Mouse (Mus musculus): Measurements from ENCODE around the gene Usp34.
"Not testable (repeated sequence)": the region's sequence is repeated elsewhere in the genome, so short reads cannot be mapped to it uniquely, and the experiment has no call there.

Gene Usp34

DNA sequence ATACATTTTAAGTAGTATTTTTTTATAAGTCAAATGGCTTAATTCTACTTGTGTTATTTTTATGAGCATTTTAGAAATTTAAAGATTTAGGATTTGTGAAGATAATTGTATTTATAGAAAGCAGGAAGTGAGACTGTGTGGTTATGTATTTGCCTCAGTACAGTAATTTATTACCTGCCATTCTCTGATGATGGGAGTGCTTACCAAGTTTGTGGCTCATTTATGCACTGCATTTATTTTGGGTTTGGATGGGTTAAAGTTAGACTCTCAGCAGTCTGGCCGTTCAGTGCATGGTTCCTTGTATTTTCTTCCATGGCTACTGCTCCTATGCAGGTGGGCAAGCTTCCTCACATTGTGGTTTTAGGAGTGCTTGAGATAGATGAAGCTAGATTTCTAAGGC is 28.5 kb downstream of the Usp34 start:
- DNase-seq (ENCODE audit: extremely low read depth, insufficient read length, low spot score), result no peak

GRCm38 (mm10) chr11:23357226-23357625 is 50.5 kb downstream of the Usp34 start:
- DNase-seq (ENCODE audit: extremely low read depth, insufficient read length, low spot score), result not testable (repeated sequence)

GRCm38 (mm10) chr11:23359687-23360235 is 53.1 kb downstream of the Usp34 start:
- not testable (repeated sequence) for DNase-seq (ENCODE audit: extremely low read depth, insufficient read length, low spot score)

DNA sequence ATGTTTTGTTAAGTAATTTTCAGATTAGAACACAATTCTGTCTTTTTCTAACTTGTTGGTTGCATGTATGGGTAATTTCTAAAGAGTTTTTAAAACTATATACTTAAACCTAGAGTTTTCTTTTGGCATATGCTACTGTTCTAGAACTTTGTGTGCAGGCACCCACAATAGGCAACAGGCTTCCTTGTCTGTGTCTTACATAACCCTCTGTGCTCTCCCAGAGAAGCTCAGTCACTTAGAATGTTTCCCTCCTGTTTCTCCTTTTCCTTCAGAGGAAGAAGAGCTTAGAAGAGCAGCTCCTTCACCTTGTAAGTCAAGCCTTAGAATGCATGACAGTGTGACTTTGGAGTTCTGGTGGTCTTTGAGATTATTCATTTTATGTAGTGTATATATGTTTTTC is 55.6 kb downstream of the Usp34 start:
- DNase-seq (ENCODE audit: extremely low read depth, insufficient read length, low spot score), result no peak

GRCm38 (mm10) chr11:23364348-23364747 is 57.7 kb downstream of the Usp34 start:
- no peak for DNase-seq (ENCODE audit: extremely low read depth, insufficient read length, low spot score)

DNA sequence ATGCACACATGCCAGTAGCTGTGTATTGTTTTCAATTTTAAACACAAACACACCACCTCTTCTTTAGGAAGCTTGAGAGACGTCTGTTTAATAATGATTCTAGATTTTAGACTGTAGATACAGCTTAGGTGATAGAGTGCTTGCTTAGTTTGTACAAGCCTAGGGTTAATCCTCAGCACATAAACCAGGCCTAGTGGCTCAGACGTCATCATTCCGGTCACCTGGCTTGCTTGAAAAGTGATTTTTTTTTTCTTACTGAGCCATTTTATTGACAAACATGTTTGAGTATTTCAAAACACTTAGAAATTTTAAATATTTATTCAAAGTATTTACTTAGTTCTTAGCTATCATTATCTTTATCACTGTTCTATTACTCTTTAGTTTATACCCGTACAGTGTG is 65.3 kb downstream of the Usp34 start:
- DNase-seq (ENCODE audit: extremely low read depth, insufficient read length, low spot score), result no peak

GRCm38 (mm10) chr11:23372490-23372889 is 65.8 kb downstream of the Usp34 start:
- no peak for DNase-seq (ENCODE audit: extremely low read depth, insufficient read length, low spot score)

GRCm38 (mm10) chr11:23380055-23380454 is 73.4 kb downstream of the Usp34 start:
- no peak for DNase-seq (ENCODE audit: extremely low read depth, insufficient read length, low spot score)

GRCm38 (mm10) chr11:23380595-23380994 is 73.9 kb downstream of the Usp34 start:
- DNase-seq (ENCODE audit: extremely low read depth, insufficient read length, low spot score), result no peak

GRCm38 (mm10) chr11:23382787-23383186 is 76.1 kb downstream of the Usp34 start:
- no peak for DNase-seq (ENCODE audit: extremely low read depth, insufficient read length, low spot score)

- no peak for DNase-seq (ENCODE audit: extremely low read depth, insufficient read length, low spot score)
These were observed 83.0 kb downstream of the Usp34 start for GRCm38 (mm10) chr11:23389649-23390048.

GRCm38 (mm10) chr11:23392567-23392966 is 85.9 kb downstream of the Usp34 start:
- DNase-seq (ENCODE audit: extremely low read depth, insufficient read length, low spot score), result no peak

GRCm38 (mm10) chr11:23396608-23397007 is 89.9 kb downstream of the Usp34 start:
- DNase-seq (ENCODE audit: extremely low read depth, insufficient read length, low spot score), result no peak

- DNase-seq (ENCODE audit: extremely low read depth, insufficient read length, low spot score), result no peak
These were observed 94.5 kb downstream of the Usp34 start for GRCm38 (mm10) chr11:23400978-23401776.

DNA sequence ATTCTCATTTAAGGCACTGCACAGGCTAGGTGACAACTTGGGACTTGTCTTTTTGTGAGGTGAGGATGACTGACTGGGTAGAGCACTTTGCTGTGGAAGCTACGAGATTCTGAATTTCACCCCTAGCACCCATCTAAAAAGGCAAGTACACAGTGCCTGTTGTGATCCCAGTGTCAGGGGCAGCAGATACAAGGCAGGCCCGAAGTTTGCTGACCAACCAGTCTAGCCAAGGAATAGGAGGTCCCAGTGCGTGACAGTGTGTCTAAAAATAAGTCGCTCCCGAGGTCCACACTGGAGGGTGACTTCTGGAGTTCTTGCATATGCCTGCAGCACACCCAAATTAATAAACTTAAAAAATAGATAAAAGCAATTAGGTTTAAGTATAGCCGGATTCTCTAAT is 121.6 kb downstream of the Usp34 start:
- DNase-seq (ENCODE audit: extremely low read depth, insufficient read length, low spot score), result no peak

- DNase-seq (ENCODE audit: extremely low read depth, insufficient read length, low spot score), result no peak
These were observed 123.3 kb downstream of the Usp34 start for GRCm38 (mm10) chr11:23430013-23430412.

GRCm38 (mm10) chr11:23436076-23436475 is 129.4 kb downstream of the Usp34 start:
- no peak for DNase-seq (ENCODE audit: extremely low read depth, insufficient read length, low spot score)

DNA sequence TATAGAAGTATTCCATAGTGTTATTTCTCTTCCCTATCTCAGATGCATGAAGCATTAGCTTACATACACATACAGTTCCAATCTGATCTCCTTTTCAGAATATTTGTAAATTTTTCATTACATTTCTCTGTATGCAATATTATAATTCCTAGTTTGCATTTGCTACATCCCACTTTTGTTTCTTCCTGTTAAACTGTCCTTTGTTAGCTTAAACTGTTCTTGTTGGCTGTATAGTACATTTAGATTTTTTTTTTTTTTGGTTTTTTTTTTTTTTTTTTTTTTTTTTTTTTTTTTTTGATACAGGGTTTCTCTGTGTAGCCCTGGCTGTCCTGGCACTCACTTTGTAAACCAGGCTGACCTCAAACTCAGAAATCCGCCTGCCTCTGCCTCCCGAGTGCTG is 159.2 kb downstream of the Usp34 start:
- not testable (repeated sequence) for DNase-seq (ENCODE audit: extremely low read depth, insufficient read length, low spot score)

GRCm38 (mm10) chr11:23489955-23490354 is 183.3 kb downstream of the Usp34 start:
- no peak for DNase-seq (ENCODE audit: extremely low read depth, insufficient read length, low spot score)

DNA sequence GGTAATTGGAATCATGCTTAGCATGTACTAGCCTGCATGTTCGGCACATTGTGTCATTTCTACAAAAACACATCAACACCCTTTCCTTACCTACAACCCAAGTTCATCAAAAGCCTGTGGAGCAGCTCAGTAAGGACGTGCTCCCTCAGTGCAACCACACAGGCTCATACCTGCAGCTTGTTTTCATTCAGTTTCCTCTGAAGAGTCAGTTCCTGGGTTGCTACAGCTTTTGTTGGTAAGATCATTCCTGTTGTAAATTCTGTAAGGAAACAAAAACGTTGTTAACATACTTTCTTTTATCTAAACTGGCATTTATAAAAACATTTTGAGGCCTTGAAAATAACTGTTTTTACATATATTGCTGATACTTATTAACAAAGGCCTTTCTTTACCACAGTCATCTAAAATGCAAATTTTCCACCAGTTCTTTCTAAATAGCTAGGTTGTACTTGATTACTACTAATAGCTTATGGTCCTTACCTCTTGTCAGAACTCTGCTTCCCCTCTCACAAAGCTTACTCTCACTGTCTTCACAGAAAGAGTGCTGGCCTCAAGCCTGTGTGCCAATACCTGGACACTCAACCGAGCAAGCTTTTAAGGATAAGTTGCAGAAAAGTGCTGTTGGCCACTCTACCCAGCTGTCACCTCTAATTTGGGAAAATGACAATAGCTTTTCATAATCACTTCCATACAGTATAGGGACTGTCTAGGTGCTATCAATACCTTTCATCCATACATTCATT is 185.5 kb downstream of the Usp34 start:
- no peak for DNase-seq (ENCODE audit: extremely low read depth, insufficient read length, low spot score)

GRCm38 (mm10) chr11:23495231-23495630 is 188.5 kb downstream of the Usp34 start:
- no peak for DNase-seq (ENCODE audit: extremely low read depth, insufficient read length, low spot score)

DNA sequence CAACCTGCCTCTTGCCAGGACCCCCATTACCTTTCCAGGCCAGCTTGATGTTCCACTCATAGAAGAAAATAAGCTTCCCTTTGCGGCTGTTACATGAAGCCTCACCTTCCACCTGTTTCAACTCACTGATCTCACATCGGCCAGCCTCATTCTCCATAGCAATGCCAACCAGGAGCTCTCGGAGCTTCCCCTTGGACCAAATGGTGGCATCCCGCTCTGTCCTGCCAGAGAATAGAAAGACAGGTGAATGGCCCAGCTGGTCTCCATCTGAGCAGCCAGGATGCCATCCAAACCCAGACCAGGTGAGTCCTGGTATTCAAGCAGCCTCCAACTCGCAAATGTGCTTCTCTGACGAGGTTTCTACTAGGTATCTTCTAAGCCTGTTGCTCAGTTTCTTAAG is 190.0 kb downstream of the Usp34 start:
- DNase-seq (ENCODE audit: extremely low read depth, insufficient read length, low spot score), result no peak
